Mouse (Mus musculus) hematopoietic stem cell, adult 5-6 weeks (primary cell): ENCODE measurements around the gene Hoxd10. TPM values are rescaled to one million over a fixed set of nuclear protein-coding genes. Genes with fewer than 3 reads are reported as not detected.

Experiments
- ATAC-seq, 2 experiments: fragments of 125-278 bp in 1 of 2; replicated peaks in 1 of 2; 2 replicates each; pipeline ENCODE4 v1.8.0; 2016 to 2017; ENCODE audit warnings: inconsistent platforms in 2 of 2, mild to moderate bottlenecking in 2 of 2, moderate number of reproducible peaks in 2 of 2, low read depth in 1 of 2, moderate TSS enrichment in 1 of 2; ENCODE audit not compliant: low FRiP score in 2 of 2, poor library complexity in 2 of 2, severe bottlenecking in 2 of 2, insufficient read depth in 1 of 2, low TSS enrichment in 1 of 2
- total RNA-seq: library from RNA; stranded (forward); fragments of 172-1452, 232-1000 nt; gene quantifications from 2 replicates; pipeline ENCODE4 v1.2.3, GENCODE M21; 2017

The Hoxd10 gene
- total RNA-seq, 1 experiment from 2014 or later: not detected

DNA sequence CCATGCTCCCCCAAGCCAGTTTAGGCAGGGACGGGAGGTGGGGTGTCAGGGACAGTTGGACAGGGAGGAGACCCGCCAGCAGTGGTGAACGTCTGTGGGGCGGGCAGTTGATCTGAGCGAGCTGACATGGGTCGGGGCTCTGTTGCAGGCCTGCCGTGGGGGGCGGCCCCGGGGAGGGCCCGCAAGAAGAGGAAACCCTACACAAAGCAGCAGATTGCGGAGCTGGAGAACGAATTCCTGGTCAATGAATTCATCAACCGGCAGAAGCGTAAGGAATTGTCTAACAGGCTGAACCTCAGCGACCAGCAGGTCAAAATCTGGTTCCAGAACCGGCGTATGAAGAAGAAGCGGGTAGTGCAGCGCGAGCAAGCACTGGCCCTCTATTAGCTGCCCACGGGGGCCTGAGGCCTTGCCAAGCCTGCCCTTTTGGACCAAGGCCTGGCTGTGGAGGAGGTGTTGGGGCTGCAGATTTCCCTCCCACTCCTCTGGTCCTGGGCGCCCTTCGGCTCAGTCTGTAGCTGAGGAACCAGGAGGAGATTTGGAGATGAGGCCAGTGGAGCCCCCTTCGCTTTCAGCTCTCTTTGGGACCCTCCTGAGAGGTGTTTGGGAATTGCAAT lies 15.9 kb upstream of the Hoxd10 start:
- ATAC-seq: no peak

DNA sequence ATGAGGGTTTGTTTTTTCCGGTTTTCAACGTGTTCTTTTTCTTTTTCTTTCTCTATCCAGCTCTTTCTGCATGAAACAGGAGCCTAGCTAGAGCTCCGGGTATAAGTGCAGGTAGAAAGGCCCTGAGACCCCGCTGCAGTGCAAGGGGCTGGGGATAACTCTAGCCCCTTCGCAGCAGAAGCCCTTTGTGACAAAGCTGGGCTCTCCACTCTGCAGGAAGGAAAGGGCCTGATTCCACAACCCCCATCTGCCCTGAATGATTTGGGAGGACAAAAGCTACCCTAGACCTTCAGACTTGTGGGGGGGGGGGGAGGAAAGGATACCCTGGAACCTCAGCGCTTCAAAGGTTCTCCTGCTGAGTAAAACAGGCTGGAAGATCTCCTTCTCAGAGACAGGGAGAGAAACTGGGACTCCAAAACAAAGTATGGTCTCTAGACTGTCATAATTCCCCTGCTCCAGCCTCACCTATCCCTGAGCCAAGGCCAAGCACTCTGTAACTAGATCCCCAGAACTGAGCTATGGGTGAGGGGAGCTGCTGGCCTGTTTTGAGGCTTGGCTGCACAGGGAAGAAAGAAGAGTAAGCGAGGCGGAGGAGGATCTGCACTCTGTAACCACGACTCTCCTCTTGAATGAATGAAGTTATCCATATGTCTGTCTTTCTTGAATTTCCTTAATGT lies 15.2 kb upstream of the Hoxd10 start:
- ATAC-seq: no peak

DNA sequence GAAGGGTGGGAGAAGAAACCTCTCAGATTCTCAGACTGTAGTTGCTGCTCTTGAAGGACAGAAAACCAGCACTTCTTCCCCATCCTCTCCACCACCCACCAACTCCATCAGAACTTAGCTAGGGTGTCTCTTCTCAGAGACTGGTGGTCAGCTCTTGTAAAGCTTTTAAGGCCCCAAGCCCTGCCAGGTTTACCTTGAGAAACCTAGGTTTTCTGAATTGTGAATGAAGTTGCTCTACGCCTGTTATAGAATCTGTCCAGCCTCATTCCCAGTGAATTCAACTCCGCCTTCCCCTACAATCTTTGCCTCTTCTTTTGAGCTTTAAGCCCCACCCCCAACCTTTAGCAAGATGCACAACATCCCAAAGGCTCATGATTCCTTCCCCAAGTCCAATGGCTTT lies 14.6 kb upstream of the Hoxd10 start:
- ATAC-seq: no peak

DNA sequence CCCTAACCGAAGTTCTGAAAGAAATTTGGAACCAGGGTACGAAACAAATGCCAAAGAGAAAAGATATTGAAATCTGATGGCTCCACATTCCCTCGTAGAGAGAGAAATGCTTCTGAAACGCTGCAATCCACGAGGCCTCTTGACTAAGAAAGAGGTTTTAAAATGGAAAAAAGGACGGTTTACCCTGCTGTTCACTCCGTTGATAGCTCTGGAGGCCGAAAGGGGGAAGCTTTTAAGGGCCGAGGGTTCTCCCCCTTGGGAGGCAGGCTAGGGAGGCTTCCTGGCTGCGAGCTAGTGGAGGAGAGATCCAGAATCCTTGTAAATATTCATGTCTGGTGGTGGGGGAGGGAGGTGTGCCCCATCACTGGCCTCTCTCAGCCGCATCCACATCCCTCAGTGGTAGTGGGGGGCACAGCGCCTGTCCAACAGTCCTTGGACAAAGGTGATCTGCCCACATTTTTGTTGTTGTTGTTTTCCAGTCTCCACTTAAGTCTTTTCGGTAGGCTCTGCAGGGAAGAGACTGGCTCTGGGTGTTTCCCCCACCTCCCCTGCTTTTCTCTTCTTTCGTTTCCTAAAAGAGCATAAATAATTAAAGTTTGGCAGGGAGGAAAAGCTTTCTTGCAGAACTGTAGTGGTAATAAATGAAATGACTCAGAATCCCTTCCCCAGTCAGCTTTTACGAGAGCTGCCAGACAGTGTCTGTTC lies 12.7 kb upstream of the Hoxd10 start, which contains the start of gene Hoxd11:
Gene Hoxd11 (plus strand): TSS at position 667 of the 705 bp plus-strand sequence.
- ATAC-seq: no peak

DNA sequence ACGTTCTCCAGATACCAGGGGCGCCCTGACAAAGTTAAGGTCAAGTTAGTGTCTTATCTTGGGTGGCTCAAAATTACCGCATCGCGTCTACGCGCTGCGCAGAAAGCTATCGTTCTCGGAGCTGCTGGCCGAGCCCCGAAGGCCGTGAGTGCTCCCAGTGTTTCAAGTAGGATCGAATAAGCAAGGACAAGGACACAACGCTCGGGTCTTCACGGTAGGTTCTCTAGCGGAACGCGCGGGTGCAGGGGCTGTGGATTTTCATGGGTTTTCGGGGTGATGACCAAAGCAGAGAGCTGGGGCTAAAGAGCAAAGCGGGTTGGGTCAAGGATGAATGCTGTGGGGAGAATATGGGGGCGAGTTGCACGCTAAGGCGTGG lies 12.1 kb upstream of the Hoxd10 start:
- no peak for ATAC-seq

- ATAC-seq: 0 out of 4 replicates have a peak, but pooled peaks have one; percentile 15 to 49
These were observed 11.7 kb upstream of the Hoxd10 start for GRCm38 (mm10) chr2:74679980-74680379.

GRCm38 (mm10) chr2:74680561-74681398 lies 10.9 kb upstream of the Hoxd10 start:
- ATAC-seq: no peak

GRCm38 (mm10) chr2:74681594-74682531 lies 9.9 kb upstream of the Hoxd10 start:
- no peak for ATAC-seq

DNA sequence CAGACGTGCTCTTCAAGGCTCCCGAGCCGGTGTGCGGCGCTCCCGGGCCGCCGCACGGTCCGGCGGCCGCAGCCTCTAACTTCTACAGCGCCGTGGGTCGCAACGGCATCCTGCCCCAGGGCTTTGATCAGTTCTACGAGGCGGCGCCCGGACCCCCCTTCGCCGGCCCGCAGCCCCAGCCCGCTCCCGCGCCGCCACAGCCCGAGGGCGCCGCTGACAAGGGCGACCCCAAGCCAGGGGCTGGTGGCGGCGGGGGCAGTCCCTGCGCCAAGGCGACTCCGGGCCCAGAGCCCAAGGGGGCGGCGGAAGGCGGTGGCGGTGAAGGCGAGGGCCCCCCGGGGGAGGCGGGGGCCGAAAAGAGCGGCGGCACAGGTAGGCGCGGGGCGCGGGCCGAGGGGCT lies 8.9 kb upstream of the Hoxd10 start:
- ATAC-seq: no peak

GRCm38 (mm10) chr2:74683471-74683951 lies 8.2 kb upstream of the Hoxd10 start:
- no peak for ATAC-seq

- no peak for ATAC-seq
These were observed 7.6 kb upstream of the Hoxd10 start for GRCm38 (mm10) chr2:74684106-74684505.

GRCm38 (mm10) chr2:74685059-74685603 lies 6.6 kb upstream of the Hoxd10 start:
- no peak for ATAC-seq

- ATAC-seq: no peak
These were observed 5.3 kb upstream of the Hoxd10 start for GRCm38 (mm10) chr2:74686301-74686987.

GRCm38 (mm10) chr2:74686988-74687697 lies 4.6 kb upstream of the Hoxd10 start:
- no peak for ATAC-seq
